Mouse (Mus musculus) left cerebral cortex, postnatal 14 days (tissue): ENCODE measurements around the gene B3gnt4. TPM values are rescaled to one million over a fixed set of nuclear protein-coding genes. Genes with fewer than 3 reads are reported as not detected.
A peak's percentile ranks its signal among the peaks of the same experiment; 100 is the strongest.
"Not testable (repeated sequence)": the region's sequence is repeated elsewhere in the genome, so short reads cannot be mapped to it uniquely, and the experiment has no call there.

ENCODE experiments used
- DNase-seq, 2 experiments: peaks; one replicate each; pipeline ENCODE4 v3.0.0; 2021 to 2022; ENCODE audit warnings: low spot score in 2 of 2, mixed read lengths in 1 of 2
- intact Hi-C: fragments of 180-260 bp; cut with DNase I; formaldehyde crosslinking; loops from one replicate; pipeline ENCODE4 v1.15.1; 2025
- long read RNA-seq, 2 experiments: library from polyadenylated mRNA; stranded (forward); transcript quantifications; one replicate each; pipeline ENCODE4 v2.0.0; 2021
- total RNA-seq, 2 experiments: library from RNA; stranded (reverse); gene quantifications; 2 replicates each; pipeline ENCODE4 v1.2.3; 2021

B3gnt4 gene
- under 1 TPM; 0.61 to 0.99 TPM for total RNA-seq
- long read RNA-seq, experiment 1: 0 reads
- long read RNA-seq, experiment 2: 0 reads

- DNase-seq: no peak
- intact Hi-C loops: no loop called here
Measured at GRCm38 (mm10) chr5:123510160-123510559, at the start of gene B3gnt4. TSS of gene B3gnt4 (plus strand) at chr5:123510460.

GRCm38 (mm10) chr5:123461420-123461819 is 48.8 kb upstream of the B3gnt4 start:
- DNase-seq: no peak
- intact Hi-C loops: no loop called here

GRCm38 (mm10) chr5:123464638-123465037 is 45.6 kb upstream of the B3gnt4 start:
- intact Hi-C loops: no loop called here
- DNase-seq: no peak

- intact Hi-C loops: no loop called here
- DNase-seq: no peak
Measured at GRCm38 (mm10) chr5:123470784-123471400, 39.4 kb upstream of the B3gnt4 start.

- DNase-seq: peak in 1 of 2 experiments; percentile 20
- intact Hi-C loops: no loop called here
Measured at GRCm38 (mm10) chr5:123473817-123474216, 36.4 kb upstream of the B3gnt4 start.

GRCm38 (mm10) chr5:123487659-123488395 is 22.4 kb upstream of the B3gnt4 start:
- DNase-seq: no peak
- intact Hi-C loops: no loop called here

- no peak for DNase-seq
- intact Hi-C loops: no loop called here
Measured at GRCm38 (mm10) chr5:123489112-123489785, 21.0 kb upstream of the B3gnt4 start, which contains the start of the genes Lrrc43 and Il31. TSS of gene Lrrc43 (plus strand) at chr5:123489305. TSS of gene Il31 (minus strand) at chr5:123489489.

- intact Hi-C loops: loop anchor here (10.0 kb wide), 1 partner anchor 245 kb away; no protein-coding TSS in a partner anchor
- no peak for DNase-seq
Measured at GRCm38 (mm10) chr5:123489935-123490334, 20.3 kb upstream of the B3gnt4 start.

- intact Hi-C loops: loop anchor here (1.0 to 10.0 kb wide), 3 partner anchors 55 to 255 kb away; no protein-coding TSS in a partner anchor
- peak; percentile 57 to 82 for DNase-seq
Measured at GRCm38 (mm10) chr5:123499717-123500116, 10.5 kb upstream of the B3gnt4 start.

GRCm38 (mm10) chr5:123501973-123502372 is 8.3 kb upstream of the B3gnt4 start:
- no peak for DNase-seq
- intact Hi-C loops: loop anchor here (5.0 kb wide), 1 partner anchor 125 kb away; no protein-coding TSS in a partner anchor

GRCm38 (mm10) chr5:123507936-123508723 is 2.1 kb upstream of the B3gnt4 start:
- peak; percentile 82 to 89 for DNase-seq
- intact Hi-C loops: no loop called here

- no peak for DNase-seq
- intact Hi-C loops: no loop called here
Measured at GRCm38 (mm10) chr5:123508921-123509320, 1.3 kb upstream of the B3gnt4 start.

- DNase-seq, intact Hi-C loops: not testable (repeated sequence)
Measured at GRCm38 (mm10) chr5:123511426-123511825, 1.2 kb downstream of the B3gnt4 start.

GRCm38 (mm10) chr5:123512102-123512501 is 1.8 kb downstream of the B3gnt4 start:
- intact Hi-C loops: no loop called here
- DNase-seq: no peak

GRCm38 (mm10) chr5:123514871-123515270 is 4.6 kb downstream of the B3gnt4 start:
- intact Hi-C loops: no loop called here
- no peak for DNase-seq

GRCm38 (mm10) chr5:123520666-123521065 is 10.4 kb downstream of the B3gnt4 start:
- intact Hi-C loops: loop anchor here (5.0 kb wide), 1 partner anchor 92 kb away; no protein-coding TSS in a partner anchor
- no peak for DNase-seq

- DNase-seq: no peak
- intact Hi-C loops: loop anchor here (5.0 kb wide), 1 partner anchor 91 kb away; no protein-coding TSS in a partner anchor
Measured at GRCm38 (mm10) chr5:123521621-123522020, 11.4 kb downstream of the B3gnt4 start.

- intact Hi-C loops: loop anchor here (5.0 kb wide), 1 partner anchor 90 kb away; no protein-coding TSS in a partner anchor
- DNase-seq: no peak
Measured at GRCm38 (mm10) chr5:123522166-123522565, 11.9 kb downstream of the B3gnt4 start.
